In genomic region chr10:71153610-71154009, GRCm38 (mm10) we compare ENCODE assay signal across 21 mouse cellular contexts. TPM values are rescaled to one million over a fixed set of nuclear protein-coding genes. Genes with fewer than 3 reads are reported as not detected.
DNase-seq lines count a peak whose midpoint lies in the region; ATAC-seq and TF ChIP-seq lines count a peak whose summit lies in the region.
"Had no signal": no experiment of that assay in that cellular context is flagged by ENCODE, and none has a peak within 500 bp of the region (broad histone marks: within the 10 kb centered on the region; RNA-seq: fewer than 3 reads in every experiment).

No protein-coding gene starts in this region.

- 81% methylated on average over 6 of the region's 6 CpGs for WGBS in kidney, adult 2 months
- WGBS in liver, adult 2 months = 93% methylated on average over 6 of the region's 6 CpGs
- 98% methylated on average over 6 of the region's 6 CpGs for WGBS in hindbrain, embryonic 16.5 days

- peaks cover 19% of the 10 kb centered on the region for H3K4me1 ChIP-seq in kidney, adult 2 months (ENCODE audit: control insufficient read depth, insufficient read depth, low read length)
- H3K4me1 ChIP-seq in liver, adult 2 months (ENCODE audit: control insufficient read depth, insufficient read depth, low read length) = no peaks in the 10 kb centered on the region
- H3K4me1 ChIP-seq in E14TG2a.4 (replicated peaks; ENCODE audit: low read depth, low read length) = peaks cover 5% of the 10 kb centered on the region
- H3K4me1 ChIP-seq in hindbrain, embryonic 16.5 days (ENCODE audit: control insufficient read depth, insufficient read depth, low read depth, low read length) = peaks cover 3% of the 10 kb centered on the region
- H3K4me1 ChIP-seq: liver, embryonic 13.5 days had no signal

- no peaks in the 10 kb centered on the region for H3K9me3 ChIP-seq in E14TG2a.4 (ENCODE audit: low read length)
- H3K9me3 ChIP-seq in hindbrain, embryonic 16.5 days (ENCODE audit: control insufficient read depth, low read length) = no peaks in the 10 kb centered on the region
- H3K9me3 ChIP-seq: forebrain, embryonic 10.5 days; heart, embryonic 10.5 days; liver, embryonic 13.5 days; midbrain, embryonic 13.5 days had no signal

- H3K79me2 ChIP-seq in liver, adult 2 months (ENCODE audit: control insufficient read depth, insufficient read depth, low read length) = no peaks in the 10 kb centered on the region

- H3K36me3 ChIP-seq in kidney, adult 2 months (ENCODE audit: control insufficient read depth, insufficient read depth, low read length) = no peaks in the 10 kb centered on the region
- H3K36me3 ChIP-seq in liver, adult 2 months (ENCODE audit: control insufficient read depth, insufficient read depth, low read length) = no peaks in the 10 kb centered on the region
- H3K36me3 ChIP-seq in E14TG2a.4 (ENCODE audit: insufficient read depth, low read length) = no peaks in the 10 kb centered on the region
- no peaks in the 10 kb centered on the region for H3K36me3 ChIP-seq in hindbrain, embryonic 16.5 days (ENCODE audit: control insufficient read depth, insufficient read depth, low read length)
- H3K36me3 ChIP-seq: forebrain, embryonic 10.5 days; heart, embryonic 10.5 days; hindbrain, embryonic 10.5 days; liver, embryonic 13.5 days; midbrain, embryonic 13.5 days had no signal

- H3K27ac ChIP-seq in kidney, adult 2 months (ENCODE audit: insufficient read depth, low read depth, low read length) = no peak overlapping the region
- H3K27ac ChIP-seq in liver, adult 2 months (replicated peaks; ENCODE audit: insufficient read depth, low read depth, low read length) = no peak overlapping the region
- H3K27ac ChIP-seq in hindbrain, embryonic 16.5 days (ENCODE audit: low read depth, low read length) = no peak overlapping the region
- H3K27ac ChIP-seq: forebrain, embryonic 10.5 days; heart, embryonic 10.5 days; hindbrain, embryonic 10.5 days; hindbrain, postnatal 0 days; liver, embryonic 13.5 days; midbrain, embryonic 13.5 days had no signal

- 0 out of 2 replicates have a peak, but pooled peaks have one; percentile 22 for TF ChIP-seq CTCF in kidney, adult 2 months (conservative IDR thresholded peaks at IDR 0.05; ENCODE audit: insufficient read depth, insufficient read length, low read depth, low read length)
- peak; percentile 40; the same call in 1 of the 2 replicates for TF ChIP-seq CTCF in liver, adult 2 months (IDR thresholded peaks at IDR 0.05; ENCODE audit: low read depth, low read length)
- TF ChIP-seq CTCF in E14TG2a.4 (conservative IDR thresholded peaks at IDR 0.05; ENCODE audit: low read length) (peak; percentile 26; the same call in 1 of the 2 replicates), Patski (IDR thresholded peaks at IDR 0.05) (peak; percentile 55)

- H3K9ac ChIP-seq in liver, adult 2 months (ENCODE audit: low read depth, low read length) = no peak overlapping the region
- H3K9ac ChIP-seq in hindbrain, embryonic 16.5 days (ENCODE audit: low read depth, low read length) = no peak overlapping the region
- H3K9ac ChIP-seq: liver, embryonic 13.5 days; midbrain, embryonic 13.5 days had no signal

- H3K4me2 ChIP-seq in hindbrain, embryonic 16.5 days (ENCODE audit: low read length) = no peak overlapping the region
- H3K4me2 ChIP-seq: liver, embryonic 13.5 days; midbrain, embryonic 13.5 days had no signal

- no peaks in the 10 kb centered on the region for H3K27me3 ChIP-seq in kidney, adult 2 months (replicated peaks; ENCODE audit: control insufficient read depth, insufficient read depth, low read length)
- H3K27me3 ChIP-seq in liver, adult 2 months (ENCODE audit: control insufficient read depth, insufficient read depth, low read length) = no peaks in the 10 kb centered on the region; the same call in 1 of the 2 replicates
- peaks cover 40% of the 10 kb centered on the region for H3K27me3 ChIP-seq in E14TG2a.4 (ENCODE audit: insufficient read depth, low read length)
- no peaks in the 10 kb centered on the region for H3K27me3 ChIP-seq in Patski
- peaks cover 3% of the 10 kb centered on the region; the same call in 1 of the 2 replicates for H3K27me3 ChIP-seq in hindbrain, embryonic 16.5 days (replicated peaks; ENCODE audit: control insufficient read depth, insufficient read depth, low read length)
- H3K27me3 ChIP-seq: midbrain, embryonic 13.5 days had no signal

- no peak for TF ChIP-seq POLR2A in kidney, adult 2 months (IDR thresholded peaks at IDR 0.05; ENCODE audit: low read depth, low read length)
- no peak for TF ChIP-seq POLR2A in liver, adult 2 months (IDR thresholded peaks at IDR 0.05; ENCODE audit: extremely low read depth, insufficient read depth, low read length)

- no peak overlapping the region for H3K4me3 ChIP-seq in kidney, adult 2 months (ENCODE audit: insufficient read depth, low read depth, low read length)
- H3K4me3 ChIP-seq in liver, adult 2 months (ENCODE audit: insufficient read depth, low read depth, low read length) = no peak overlapping the region
- H3K4me3 ChIP-seq in E14TG2a.4 (replicated peaks; ENCODE audit: low read length) = no peak overlapping the region
- H3K4me3 ChIP-seq in hindbrain, embryonic 16.5 days (ENCODE audit: low read length) = no peak overlapping the region
- H3K4me3 ChIP-seq: forebrain, embryonic 10.5 days; heart, embryonic 10.5 days; hindbrain, embryonic 10.5 days; liver, embryonic 13.5 days; midbrain, embryonic 13.5 days had no signal

- ATAC-seq in Patski = no peak
- no peak for ATAC-seq in hindbrain, embryonic 16.5 days
- ATAC-seq: hindbrain, postnatal 0 days; midbrain, embryonic 13.5 days had no signal

- in situ Hi-C loops in Patski (cut with MboI; ENCODE audit: low pct_unique_long_range_greater_than_20kb) = no loop called here

- DNase-seq in kidney, adult 2 months = no peak
- DNase-seq in kidney, postnatal 14 days = no peak
- DNase-seq in liver, adult 2 months (ENCODE audit: extremely low read depth, low read depth, low spot score) = no peak
- DNase-seq in liver = no peak
- DNase-seq in Patski (ENCODE audit: low read depth, low spot score) = no peak
- DNase-seq: cerebellum, adult 11-12 months; cerebellum, postnatal 10 days; kidney, adult 11 months; layer of hippocampus, postnatal 36 days; liver, embryonic 13.5 days; retina, postnatal 1 day; right cerebral cortex, postnatal 25 days; spleen, adult 18-20 months had no signal

- CTCF ChIA-PET in Patski (lab: Charles Lee) = interaction anchor here (1.1 to 2.5 kb wide), 4 partner anchors 19 to 48 kb away, joined by 3 to 10 read pairs (median 6); no protein-coding TSS in a partner anchor

- POLR2A ChIA-PET in Patski (lab: Charles Lee) = interaction anchor here (1.0 to 2.2 kb wide), 2 partner anchors 25 kb away, joined by 3 to 15 read pairs; no protein-coding TSS in a partner anchor

RNA-seq across cellular contexts. Expression of gene Bicc1, which starts 5.9 kb away (rescaled TPM):
- polyA plus RNA-seq in kidney, adult 2 months (2012; rRNA removed) = 69.0 and 78.8 TPM in 2 replicates
- 1.6 and 1.7 TPM in 2 replicates for total RNA-seq in liver, adult 2 months (2014; rRNA removed)
- 0.75 and 1.0 TPM in 2 replicates for polyA plus RNA-seq in liver, adult 2 months (2012; rRNA removed)
- polyA plus RNA-seq in Patski (2021) = 384 TPM
- polyA plus RNA-seq in hindbrain, embryonic 16.5 days (2015; fragmentation: Nextera tagmentation; extraction: Ambion mirVana) = 4.9 and 6.6 TPM in 2 replicates
- total RNA-seq: megakaryocyte, adult 5-6 weeks had no signal
